Mouse (Mus musculus): ENCODE measurements around the gene Susd6.

Gene Susd6

GRCm38 (mm10) chr12:80928881-80929280, 138.6 kb downstream of the Susd6 start:
- DNase-seq (ENCODE audit: low read depth, low spot score) = no peak

DNA sequence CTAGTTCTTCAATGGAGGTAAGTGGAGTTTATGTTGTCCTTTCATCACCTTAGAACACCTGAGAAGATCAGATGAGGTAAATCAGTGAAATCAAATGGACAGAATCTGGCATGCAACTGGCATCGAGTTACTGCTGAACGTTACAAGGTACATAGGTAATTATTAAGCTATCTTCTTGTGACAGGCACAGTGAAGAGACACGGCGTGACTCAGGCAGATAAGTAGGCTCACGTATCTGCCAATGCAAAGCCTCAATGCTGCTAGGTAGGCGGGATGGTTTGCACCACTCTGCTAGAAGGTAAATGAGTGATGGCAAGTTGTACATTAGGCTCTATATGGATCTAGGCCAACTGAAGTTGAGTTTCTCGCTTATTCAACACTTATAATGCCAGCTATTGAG, 139.8 kb downstream of the Susd6 start:
- no peak for DNase-seq (ENCODE audit: low read depth, low spot score)

All from CD4-positive helper T cell, adult 2 months (primary cell).